Mouse (Mus musculus): ENCODE data around the gene Vmn2r-ps130. TPM values are rescaled to one million over a fixed set of nuclear protein-coding genes. Genes with fewer than 3 reads are reported as not detected.

Vmn2r-ps130 gene
- polyA plus RNA-seq (2017; shearing (Covaris generic)), result not detected

GRCm38 (mm10) chr17:23060866-23061265 is at the start of gene Vmn2r-ps130:
TSS of gene Vmn2r-ps130 (plus strand) at chr17:23061166.

Other genes starting within 250 kb of the Vmn2r-ps130 start
- 15.3 TPM for gene Zfp945, start 194.0 kb upstream of the Vmn2r-ps130 start, polyA plus RNA-seq (2017; shearing (Covaris generic))
- gene Vmn2r113, start 118.2 kb upstream of the Vmn2r-ps130 start, polyA plus RNA-seq (2017; shearing (Covaris generic)), result 0.16 TPM
- 4.3 TPM for gene Zfp40, start 132.1 kb downstream of the Vmn2r-ps130 start, polyA plus RNA-seq (2017; shearing (Covaris generic))